Mouse (Mus musculus): Measurements from ENCODE around the gene Trmt11.

GRCm38 (mm10) chr10:30587037-30587436 is 13.5 kb downstream of the Trmt11 start:
- TF ChIP-seq CEBPB (IDR thresholded peaks at IDR 0.05; ENCODE audit: insufficient read depth, poor library complexity, severe bottlenecking) = no peak
- TF ChIP-seq POLR2A (IDR thresholded peaks at IDR 0.05; ENCODE audit: insufficient read length, low read depth) = no peak
- TF ChIP-seq TCF12 (IDR thresholded peaks at IDR 0.05; ENCODE audit: insufficient read depth, poor library complexity, severe bottlenecking) = no peak
- TF ChIP-seq MYOD1 (IDR thresholded peaks at IDR 0.05; ENCODE audit: control insufficient read depth in 1 of 3, insufficient read length in 2 of 3, low read depth in 2 of 3) = no peak

Measured in myocyte (in vitro differentiated cells).